Mouse (Mus musculus): ENCODE measurements at regions not wholly inside any gene's neighbourhood (a gene's known extent, or its start where the extent isn't known, plus 50 kb on each side); places are given as distances from the start of the nearest gene placed in this dataset.

- DNase-seq (ENCODE audit: low spot score in 2 of 2) = no peak
Observed at GRCm38 (mm10) chr19:33043696-33044095, 286.4 kb downstream of the Pten start.

GRCm38 (mm10) chr19:33048754-33049442 is 291.6 kb downstream of the Pten start:
- DNase-seq (ENCODE audit: low spot score in 2 of 2) = no peak

GRCm38 (mm10) chr19:33053199-33053867 is 296.0 kb downstream of the Pten start:
- DNase-seq (ENCODE audit: low spot score in 2 of 2) = no peak

- DNase-seq (ENCODE audit: low spot score in 2 of 2) = no peak
Observed at GRCm38 (mm10) chr19:33056372-33056791, 299.1 kb downstream of the Pten start.

- DNase-seq (ENCODE audit: low spot score in 2 of 2) = no peak
Observed at GRCm38 (mm10) chr19:33061006-33061405, 303.7 kb downstream of the Pten start.

DNA sequence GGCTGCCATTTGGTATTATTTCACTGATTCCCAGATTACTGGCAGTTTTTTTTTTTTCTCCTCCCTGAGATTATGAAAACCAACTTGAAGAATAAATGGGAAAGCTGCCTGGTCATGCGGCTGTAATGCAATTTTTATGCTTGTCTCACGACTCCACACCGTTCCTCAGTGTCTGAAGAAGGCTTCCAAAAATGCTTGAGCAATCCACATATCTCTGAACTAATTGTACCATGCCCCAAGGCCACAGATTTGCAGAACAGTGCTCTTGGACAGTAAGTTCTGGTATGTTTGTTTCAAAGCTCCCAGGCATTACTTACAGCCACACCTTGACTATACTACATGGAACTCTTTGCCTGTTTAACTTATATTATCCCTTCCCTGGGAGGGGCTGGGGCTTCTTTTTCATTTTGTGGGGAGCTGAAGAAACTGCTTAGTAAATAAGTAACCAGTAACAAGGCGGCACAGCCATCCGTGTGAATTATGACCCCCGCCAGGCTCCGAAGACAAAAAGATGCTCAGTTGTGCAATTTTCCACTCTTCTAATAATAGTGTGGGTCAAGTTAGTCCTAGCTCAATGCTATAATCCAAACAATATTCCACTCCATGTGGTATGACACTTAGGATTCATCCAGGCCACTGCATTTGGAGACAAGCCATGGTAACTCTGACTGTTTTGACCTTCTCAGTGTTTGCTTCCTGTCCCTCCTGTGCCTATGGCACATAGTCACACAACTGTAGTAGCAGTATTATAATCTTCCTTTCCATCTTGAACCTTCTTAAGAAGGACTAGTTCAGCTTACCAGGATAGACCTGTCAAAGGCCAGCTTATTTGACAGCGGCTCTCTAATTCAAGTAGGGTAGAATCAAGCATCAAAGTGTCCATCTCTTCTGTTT is 305.1 kb downstream of the Pten start:
- DNase-seq (ENCODE audit: low spot score in 2 of 2) = no peak

- DNase-seq (ENCODE audit: low spot score in 2 of 2) = no peak
Observed at GRCm38 (mm10) chr19:33065274-33066200, 308.2 kb downstream of the Pten start.

- no peak for DNase-seq (ENCODE audit: low spot score in 2 of 2)
Observed at GRCm38 (mm10) chr19:33068351-33068955, 311.2 kb downstream of the Pten start.

- DNase-seq (ENCODE audit: low spot score in 2 of 2) = no peak
Observed at GRCm38 (mm10) chr19:33069761-33070160, 312.5 kb downstream of the Pten start.

- no peak for DNase-seq (ENCODE audit: low spot score in 2 of 2)
Observed at GRCm38 (mm10) chr19:33072299-33072698, 315.0 kb downstream of the Pten start.

DNA sequence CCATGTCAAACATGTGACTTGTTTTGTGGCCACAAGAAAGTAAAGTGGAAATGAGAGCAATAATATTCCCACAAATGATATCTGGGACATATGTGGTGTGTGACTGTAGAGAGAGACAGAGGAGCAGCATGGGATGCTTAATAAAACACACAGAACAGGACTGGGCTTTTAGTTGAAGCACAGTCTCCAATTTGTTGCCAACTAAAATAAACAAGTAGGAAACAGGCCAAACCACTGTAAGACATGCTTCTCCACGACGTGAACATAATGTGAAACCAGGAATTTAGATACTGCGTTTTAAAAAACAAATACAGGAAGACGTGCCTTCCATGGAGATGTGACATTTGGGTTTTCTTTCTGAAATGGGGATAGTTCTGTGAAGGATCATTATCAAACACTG is 317.2 kb downstream of the Rnls start:
- DNase-seq (ENCODE audit: low spot score in 2 of 2) = no peak

- DNase-seq (ENCODE audit: low spot score in 2 of 2) = no peak
Observed at GRCm38 (mm10) chr19:33078681-33079360, 313.3 kb downstream of the Rnls start.

DNA sequence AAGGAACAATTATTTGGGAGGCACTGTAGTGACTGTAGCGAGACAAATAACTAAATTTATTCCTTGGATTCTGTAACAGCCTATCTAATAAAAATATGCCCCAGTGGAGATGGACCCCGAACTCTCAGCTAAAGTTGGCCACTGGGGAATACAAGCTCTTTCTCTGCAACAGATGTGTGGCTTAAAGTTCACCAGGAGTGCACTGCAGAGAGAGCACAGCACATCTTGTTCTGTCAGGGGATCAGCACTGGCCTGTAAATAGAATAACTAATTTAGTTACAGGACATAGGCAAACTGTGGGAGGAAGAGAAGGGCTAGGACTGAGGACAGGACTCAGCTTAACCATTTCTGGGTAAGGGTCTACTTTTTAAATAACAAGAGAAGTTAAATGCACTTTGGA is 312.1 kb downstream of the Rnls start:
- no peak for DNase-seq (ENCODE audit: low spot score in 2 of 2)

GRCm38 (mm10) chr19:33081493-33081892 is 310.6 kb downstream of the Rnls start:
- DNase-seq (ENCODE audit: low spot score in 2 of 2) = no peak

DNA sequence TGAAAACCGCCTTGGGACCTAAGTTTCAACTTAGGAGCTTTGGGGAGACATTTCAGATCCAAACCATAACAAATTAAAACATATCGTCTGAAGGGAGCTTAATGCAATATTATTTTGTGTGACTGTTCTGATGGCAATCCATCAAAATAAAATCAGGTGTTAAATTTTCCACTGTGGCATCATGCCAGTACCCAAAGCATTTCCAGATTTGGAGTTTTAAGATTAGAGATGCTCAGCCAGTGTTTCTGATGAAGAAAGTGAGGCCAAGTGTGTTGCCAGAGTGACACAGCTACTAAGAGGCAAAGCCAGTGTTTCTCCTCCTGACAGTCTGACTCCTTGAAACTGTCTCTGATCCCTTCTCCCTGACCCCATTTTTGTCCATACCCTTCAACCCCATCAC is 308.7 kb downstream of the Rnls start:
- no peak for DNase-seq (ENCODE audit: low spot score in 2 of 2)

DNA sequence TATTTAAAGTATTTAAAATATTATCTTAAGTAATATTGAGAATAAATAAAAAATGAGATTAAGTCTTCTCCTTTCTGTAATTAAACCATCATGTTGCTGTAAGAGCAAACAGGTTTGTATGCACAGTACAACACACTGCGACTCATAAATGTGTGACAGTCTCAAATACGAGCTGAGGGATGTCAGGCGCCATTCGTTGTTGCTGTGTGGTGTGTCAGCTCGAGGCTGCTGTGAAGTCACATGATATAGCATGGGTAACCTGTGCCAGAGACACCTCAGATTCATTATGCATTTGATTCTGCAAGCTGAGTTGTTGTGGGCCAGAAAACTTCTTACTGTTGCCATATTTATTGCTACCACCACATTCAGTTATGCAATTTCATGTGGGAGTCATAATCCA is 307.4 kb downstream of the Rnls start:
- DNase-seq (ENCODE audit: low spot score in 2 of 2) = no peak
